Mouse (Mus musculus): ENCODE measurements around the gene Fsip1. TPM values are rescaled to one million over a fixed set of nuclear protein-coding genes. Genes with fewer than 3 reads are reported as not detected.

Gene Fsip1
- total and polyA plus RNA-seq, 3 experiments: 0.17 to 0.49 (median 0.47) TPM

DNA sequence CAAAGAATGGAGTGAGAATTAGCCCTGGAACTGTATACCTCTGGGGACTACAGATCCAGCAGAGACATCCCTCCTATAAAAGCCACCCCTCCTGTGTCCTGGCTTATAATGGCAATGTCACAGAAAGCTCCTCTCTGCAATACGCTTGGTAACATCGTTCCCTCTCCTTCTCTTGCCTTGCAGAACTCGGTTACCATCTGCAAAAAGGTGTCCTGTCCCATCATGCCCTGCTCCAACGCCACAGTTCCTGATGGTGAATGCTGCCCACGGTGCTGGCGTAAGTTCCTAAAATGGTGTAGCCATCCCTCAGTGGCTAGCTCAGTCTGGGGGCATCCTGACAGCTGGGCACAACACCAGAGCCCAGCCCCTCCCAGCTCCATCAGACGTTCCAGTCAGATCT is 141.1 kb downstream of the Fsip1 start:
- no peak overlapping the region for H3K27ac ChIP-seq (ENCODE audit: insufficient read depth, low read depth)
- peaks cover 5% of the 10 kb centered on the region for H3K9me3 ChIP-seq (replicated peaks; ENCODE audit: low read length)
- H3K9ac ChIP-seq (ENCODE audit: insufficient read depth, low read depth): no peak overlapping the region
- H3K4me3 ChIP-seq (replicated peaks in 1 of 3; ENCODE audit: low read depth in 2 of 3, low read length in 2 of 3, poor library complexity in 1 of 3): no peak overlapping the region
- no peaks in the 10 kb centered on the region for H3K27me3 ChIP-seq (replicated peaks)
- H3K79me2 ChIP-seq (replicated peaks; ENCODE audit: control insufficient read depth, extremely low read depth, insufficient read depth, poor library complexity, severe bottlenecking): no peaks in the 10 kb centered on the region
- H3K4me1 ChIP-seq (ENCODE audit: control insufficient read depth in 1 of 2, insufficient read depth in 2 of 2): no peaks in the 10 kb centered on the region
- no peak for TF ChIP-seq ZNF384 (IDR thresholded peaks at IDR 0.05; ENCODE audit: low read depth, low read length)
- no peak for TF ChIP-seq JUND (conservative IDR thresholded peaks at IDR 0.05; ENCODE audit: low read depth, low read length)
- no peak for TF ChIP-seq MEF2A (IDR thresholded peaks at IDR 0.05; ENCODE audit: borderline replicate concordance, low read depth, low read length)
- no peak for TF ChIP-seq JUN (IDR thresholded peaks at IDR 0.05; ENCODE audit: insufficient read depth, low read depth, low read length)
- no peak for TF ChIP-seq SIN3A (IDR thresholded peaks at IDR 0.05; ENCODE audit: low read length)
- no peak for TF ChIP-seq POLR2AphosphoS2 (IDR thresholded peaks at IDR 0.05; ENCODE audit: low read depth, low read length)
- no peak for TF ChIP-seq GABPA (IDR thresholded peaks at IDR 0.05; ENCODE audit: insufficient replicate concordance, low read depth, low read length)
- no peak for TF ChIP-seq TBP (conservative IDR thresholded peaks at IDR 0.05; ENCODE audit: low read depth, low read length)
- TF ChIP-seq POLR2A (IDR thresholded peaks at IDR 0.05; ENCODE audit: low read depth, low read length): no peak
- in situ Hi-C loops (cut with MboI; ENCODE audit: low pct_ligation_motif_present, low pct_unique_long_range_greater_than_20kb, low sequenced_read_pairs) (loop anchor here (25.0 kb wide), 1 partner anchor 578 kb away; no protein-coding TSS in a partner anchor), dilution Hi-C loops (cut with MboI; ENCODE audit: extremely low pct_ligation_motif_present, extremely low pct_unique_long_range_greater_than_20kb, low sequenced_read_pairs) (no loop called here)
- H3K4me2 ChIP-seq (ENCODE audit: insufficient read depth, low read depth, poor library complexity, severe bottlenecking): no peak overlapping the region
- H3K36me3 ChIP-seq (replicated peaks in 1 of 2; ENCODE audit: control insufficient read depth in 1 of 2, insufficient read depth in 1 of 2, low read length in 1 of 2): no peaks in the 10 kb centered on the region
- no peak for DNase-seq (ENCODE audit: extremely low read depth)

DNA sequence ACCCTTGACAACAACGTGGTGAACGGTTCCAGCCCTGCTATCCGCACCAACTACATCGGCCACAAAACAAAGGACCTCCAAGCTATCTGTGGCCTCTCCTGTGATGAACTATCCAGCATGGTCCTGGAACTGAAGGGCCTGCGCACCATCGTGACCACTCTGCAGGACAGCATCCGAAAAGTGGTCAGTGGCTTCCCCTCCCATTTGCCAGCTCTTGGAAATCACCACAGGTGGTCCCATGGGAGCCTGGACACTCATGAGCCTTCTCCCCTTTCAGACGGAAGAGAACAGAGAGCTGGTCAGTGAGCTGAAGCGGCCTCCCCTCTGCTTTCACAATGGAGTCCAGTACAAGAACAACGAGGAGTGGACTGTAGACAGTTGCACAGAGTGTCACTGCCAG is 142.1 kb downstream of the Fsip1 start:
- DNase-seq (ENCODE audit: extremely low read depth): no peak
- Histone ChIP-seq H3K4me2 (ENCODE audit: insufficient read depth, low read depth, poor library complexity, severe bottlenecking) (no peak overlapping the region), H3K4me1 (ENCODE audit: control insufficient read depth in 1 of 2, insufficient read depth in 2 of 2) (no peaks in the 10 kb centered on the region), H3K79me2 (replicated peaks; ENCODE audit: control insufficient read depth, extremely low read depth, insufficient read depth, poor library complexity, severe bottlenecking) (no peaks in the 10 kb centered on the region), H3K9me3 (replicated peaks; ENCODE audit: low read length) (peaks cover under 1% of the 10 kb centered on the region), H3K27ac (ENCODE audit: insufficient read depth, low read depth) (no peak overlapping the region), H3K27me3 (replicated peaks) (no peaks in the 10 kb centered on the region), H3K9ac (ENCODE audit: insufficient read depth, low read depth) (no peak overlapping the region), H3K4me3 (replicated peaks in 1 of 3; ENCODE audit: low read depth in 2 of 3, low read length in 2 of 3, poor library complexity in 1 of 3) (no peak overlapping the region), H3K36me3 (replicated peaks in 1 of 2; ENCODE audit: control insufficient read depth in 1 of 2, insufficient read depth in 1 of 2, low read length in 1 of 2) (no peaks in the 10 kb centered on the region)
- dilution Hi-C loops (cut with MboI; ENCODE audit: extremely low pct_ligation_motif_present, extremely low pct_unique_long_range_greater_than_20kb, low sequenced_read_pairs) (no loop called here), in situ Hi-C loops (cut with MboI; ENCODE audit: low pct_ligation_motif_present, low pct_unique_long_range_greater_than_20kb, low sequenced_read_pairs) (loop anchor here (25.0 kb wide), 1 partner anchor 577 kb away; no protein-coding TSS in a partner anchor)
- no peak for TF ChIP-seq PAX5 (IDR thresholded peaks at IDR 0.05; ENCODE audit: low read length)
- TF ChIP-seq USF2 (conservative IDR thresholded peaks at IDR 0.05; ENCODE audit: low read depth, low read length): no peak
- no peak for TF ChIP-seq NELFE (IDR thresholded peaks at IDR 0.05; ENCODE audit: low read depth, low read length)
- TF ChIP-seq MAZ (IDR thresholded peaks at IDR 0.05; ENCODE audit: low read depth, low read length): no peak
- TF ChIP-seq GABPA (IDR thresholded peaks at IDR 0.05; ENCODE audit: insufficient replicate concordance, low read depth, low read length): no peak
- TF ChIP-seq ETS1 (conservative IDR thresholded peaks at IDR 0.05; ENCODE audit: low read depth, low read length): no peak

Data from CH12.LX (cell line).